Mouse (Mus musculus): Measurements from ENCODE around the gene Cabp4. TPM values are rescaled to one million over a fixed set of nuclear protein-coding genes. Genes with fewer than 3 reads are reported as not detected.
A peak's percentile ranks its signal among the peaks of the same experiment; 100 is the strongest.

The Cabp4 gene
- polyA plus RNA-seq, 1 experiment from 2014 or later, result 0.12 TPM

DNA sequence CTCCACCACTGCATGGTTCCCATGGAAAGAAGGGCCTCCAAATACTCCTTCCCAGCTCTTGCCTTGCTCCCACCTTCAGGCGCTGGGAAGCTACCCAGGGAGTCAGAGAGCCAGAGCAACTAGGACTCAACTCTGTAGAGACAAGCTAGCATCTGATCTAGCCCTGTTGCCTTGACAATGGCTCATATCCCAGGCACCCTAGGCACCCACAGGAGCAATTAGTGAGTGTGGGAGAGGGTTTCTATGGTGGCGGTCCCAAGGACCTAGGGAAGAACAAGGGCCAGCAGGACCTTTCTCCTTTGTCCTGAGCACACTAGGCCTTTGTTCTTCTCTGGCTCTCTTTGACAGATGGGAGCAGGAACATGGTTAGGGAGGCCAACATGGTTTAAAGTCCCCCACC lies 39.9 kb upstream of the Cabp4 start:
- H3K4me2 ChIP-seq (ENCODE audit: low read depth, low read length), result no peak overlapping the region
- no peaks in the 10 kb centered on the region for H3K9me3 ChIP-seq (replicated peaks; ENCODE audit: control insufficient read depth, low read length)
- H3K9ac ChIP-seq (ENCODE audit: low read length), result no peak overlapping the region
- no peak overlapping the region for H3K4me3 ChIP-seq (replicated peaks; ENCODE audit: low read length)
- H3K27me3 ChIP-seq (ENCODE audit: control insufficient read depth, insufficient read depth, low read length), result no peaks in the 10 kb centered on the region
- 81% methylated on average over 2 of the region's 2 CpGs for WGBS
- H3K27ac ChIP-seq (ENCODE audit: low read length), result no peak overlapping the region
- no peaks in the 10 kb centered on the region for H3K36me3 ChIP-seq (ENCODE audit: control insufficient read depth, insufficient read depth, low read length)
- H3K4me1 ChIP-seq (ENCODE audit: control insufficient read depth, insufficient read depth, low read length), result peaks cover 8% of the 10 kb centered on the region
- ATAC-seq (ENCODE audit: insufficient read depth, low FRiP score), result no peak

DNA sequence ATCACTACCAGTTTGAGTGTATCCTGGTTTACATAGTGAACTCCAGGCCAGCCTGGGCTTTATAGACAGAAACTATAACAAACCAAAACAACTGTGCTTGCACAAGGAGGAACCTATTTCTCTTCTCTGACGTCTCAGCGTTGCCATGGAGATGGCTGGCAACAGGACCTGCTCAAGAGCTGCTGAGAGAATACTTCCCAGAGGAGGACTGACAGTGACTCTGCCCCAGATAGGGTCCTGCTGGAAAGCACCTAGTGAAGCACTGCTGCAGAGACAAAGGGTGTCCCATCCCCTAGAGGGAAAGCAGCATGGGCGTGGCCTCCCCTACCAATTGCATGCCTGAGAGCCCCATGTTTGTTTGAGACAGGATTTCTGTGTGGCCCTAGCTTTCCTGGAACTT lies 38.1 kb upstream of the Cabp4 start:
- Histone ChIP-seq H3K9ac (ENCODE audit: low read length) (no peak overlapping the region), H3K4me2 (ENCODE audit: low read depth, low read length) (no peak overlapping the region)
- WGBS, result 31% methylated on average over 3 of the region's 3 CpGs

DNA sequence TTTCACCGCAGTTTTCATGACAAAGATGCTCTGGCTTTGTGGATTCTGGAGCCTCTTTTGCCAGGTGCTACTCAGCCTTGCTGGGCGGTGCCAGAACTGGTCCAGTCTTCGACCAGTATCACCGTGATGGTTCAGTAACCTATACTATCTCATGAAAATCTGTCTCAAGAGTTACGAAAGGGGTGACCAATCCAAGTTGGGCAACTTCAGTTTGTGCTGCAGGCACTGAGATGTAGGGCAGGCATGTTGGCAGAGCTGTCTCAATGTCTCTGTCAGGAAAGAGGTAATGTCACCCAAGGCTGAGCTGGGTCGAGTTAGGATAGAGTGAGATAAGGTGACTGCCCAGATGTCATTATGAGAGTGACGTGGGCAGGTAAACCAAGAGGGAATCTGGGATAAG lies 36.6 kb upstream of the Cabp4 start:
- H3K27me3 ChIP-seq (ENCODE audit: control insufficient read depth, insufficient read depth, low read length), result no peaks in the 10 kb centered on the region

More for the DNA sequence above, 38.1 kb upstream of the Cabp4 start:
- Histone ChIP-seq H3K4me3 (replicated peaks; ENCODE audit: low read length) (no peak overlapping the region), H3K27me3 (ENCODE audit: control insufficient read depth, insufficient read depth, low read length) (no peaks in the 10 kb centered on the region), H3K4me1 (ENCODE audit: control insufficient read depth, insufficient read depth, low read length) (peaks cover 8% of the 10 kb centered on the region), H3K9me3 (replicated peaks; ENCODE audit: control insufficient read depth, low read length) (no peaks in the 10 kb centered on the region), H3K36me3 (ENCODE audit: control insufficient read depth, insufficient read depth, low read length) (no peaks in the 10 kb centered on the region), H3K27ac (ENCODE audit: low read length) (no peak overlapping the region)
- peak; percentile 64; the same call in 1 of the 2 replicates for ATAC-seq (ENCODE audit: insufficient read depth, low FRiP score)

DNA sequence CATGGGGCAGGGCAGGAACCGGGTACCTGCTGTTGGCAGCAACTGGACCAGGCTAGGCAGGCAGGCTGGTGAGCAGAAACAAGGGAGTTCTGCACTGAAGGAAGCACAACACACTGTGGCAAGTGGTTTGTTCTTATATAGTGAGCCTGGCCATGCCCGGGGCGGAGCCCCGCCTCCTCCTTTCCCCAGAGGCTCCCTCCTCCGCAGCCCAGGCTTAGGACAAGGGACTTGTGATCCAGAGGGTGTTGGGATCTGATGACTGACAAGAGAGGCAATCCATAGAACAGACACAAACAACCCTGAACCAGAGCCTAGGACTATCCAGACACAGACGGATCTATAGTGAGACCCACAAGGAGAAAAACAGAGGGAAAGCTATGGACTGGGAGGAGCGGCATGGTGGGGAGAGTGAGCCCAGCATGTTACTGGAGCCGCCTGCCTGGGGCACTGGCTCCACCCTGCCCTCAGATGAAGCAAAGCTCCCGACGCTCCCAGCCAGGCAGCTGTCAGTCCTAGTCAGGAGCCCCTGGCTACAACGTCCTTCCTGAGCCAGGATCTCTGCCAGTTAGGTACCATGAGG lies 31.6 kb upstream of the Cabp4 start, which contains the start of gene Carns1:
Gene Carns1 (minus strand): TSS at position 112 of the 580 bp plus-strand sequence.
- Histone ChIP-seq H3K27me3 (ENCODE audit: control insufficient read depth, insufficient read depth, low read length) (no peaks in the 10 kb centered on the region), H3K9ac (ENCODE audit: low read length) (peak within 1 kb of the TSS; percentile 70), H3K36me3 (ENCODE audit: control insufficient read depth, insufficient read depth, low read length) (no peaks in the 10 kb centered on the region), H3K4me2 (ENCODE audit: low read depth, low read length) (peak within 1 kb of the TSS; percentile 52), H3K9me3 (replicated peaks; ENCODE audit: control insufficient read depth, low read length) (no peaks in the 10 kb centered on the region), H3K27ac (ENCODE audit: low read length) (no peak within 1 kb of the TSS), H3K4me3 (replicated peaks; ENCODE audit: low read length) (peak within 1 kb of the TSS; percentile 18; the same call in 1 of the 2 replicates), H3K4me1 (ENCODE audit: control insufficient read depth, insufficient read depth, low read length) (peaks cover 13% of the 10 kb centered on the region)
- WGBS, result 9% methylated on average over 11 of the region's 11 CpGs
- ATAC-seq (ENCODE audit: insufficient read depth, low FRiP score), result peak; percentile 59; the same call in 1 of the 2 replicates

More for the DNA sequence above, 36.6 kb upstream of the Cabp4 start:
- Histone ChIP-seq H3K27ac (ENCODE audit: low read length) (no peak overlapping the region), H3K36me3 (ENCODE audit: control insufficient read depth, insufficient read depth, low read length) (no peaks in the 10 kb centered on the region), H3K4me2 (ENCODE audit: low read depth, low read length) (no peak overlapping the region), H3K9ac (ENCODE audit: low read length) (no peak overlapping the region), H3K4me1 (ENCODE audit: control insufficient read depth, insufficient read depth, low read length) (peaks cover 12% of the 10 kb centered on the region), H3K4me3 (replicated peaks; ENCODE audit: low read length) (no peak overlapping the region), H3K9me3 (replicated peaks; ENCODE audit: control insufficient read depth, low read length) (no peaks in the 10 kb centered on the region)
- ATAC-seq (ENCODE audit: insufficient read depth, low FRiP score), result no peak
- 86% methylated on average over 7 of the region's 7 CpGs for WGBS

DNA sequence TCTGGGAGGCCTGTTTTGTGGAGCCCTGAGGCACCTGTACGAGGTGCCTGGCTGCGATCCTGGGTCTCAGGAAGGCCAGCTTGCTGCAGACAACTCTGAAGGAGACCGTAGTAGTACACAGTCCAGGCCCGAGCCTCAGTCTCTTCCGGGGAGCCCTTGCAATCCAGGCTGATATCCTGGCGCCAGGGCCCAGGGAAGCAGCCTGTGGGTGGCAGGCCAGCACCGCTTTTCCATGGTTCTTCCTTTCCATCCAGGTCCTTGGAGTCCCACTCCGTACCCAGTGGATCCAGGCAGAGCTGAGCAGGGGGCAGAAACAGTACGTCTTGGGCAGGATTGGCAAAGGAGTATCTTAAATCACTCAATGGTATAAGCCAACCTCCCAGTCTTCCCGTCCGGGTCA lies 29.1 kb upstream of the Cabp4 start:
- no peak overlapping the region for H3K4me2 ChIP-seq (ENCODE audit: low read depth, low read length)
- H3K27me3 ChIP-seq (ENCODE audit: control insufficient read depth, insufficient read depth, low read length), result no peaks in the 10 kb centered on the region
- WGBS, result 67% methylated on average over 11 of the region's 11 CpGs
- H3K4me1 ChIP-seq (ENCODE audit: control insufficient read depth, insufficient read depth, low read length), result peaks cover 19% of the 10 kb centered on the region
- no peak overlapping the region for H3K27ac ChIP-seq (ENCODE audit: low read length)
- H3K9ac ChIP-seq (ENCODE audit: low read length), result no peak overlapping the region
- H3K9me3 ChIP-seq (replicated peaks; ENCODE audit: control insufficient read depth, low read length), result no peaks in the 10 kb centered on the region
- H3K36me3 ChIP-seq (ENCODE audit: control insufficient read depth, insufficient read depth, low read length), result no peaks in the 10 kb centered on the region
- no peak for ATAC-seq (ENCODE audit: insufficient read depth, low FRiP score)
- no peak overlapping the region for H3K4me3 ChIP-seq (replicated peaks; ENCODE audit: low read length)

DNA sequence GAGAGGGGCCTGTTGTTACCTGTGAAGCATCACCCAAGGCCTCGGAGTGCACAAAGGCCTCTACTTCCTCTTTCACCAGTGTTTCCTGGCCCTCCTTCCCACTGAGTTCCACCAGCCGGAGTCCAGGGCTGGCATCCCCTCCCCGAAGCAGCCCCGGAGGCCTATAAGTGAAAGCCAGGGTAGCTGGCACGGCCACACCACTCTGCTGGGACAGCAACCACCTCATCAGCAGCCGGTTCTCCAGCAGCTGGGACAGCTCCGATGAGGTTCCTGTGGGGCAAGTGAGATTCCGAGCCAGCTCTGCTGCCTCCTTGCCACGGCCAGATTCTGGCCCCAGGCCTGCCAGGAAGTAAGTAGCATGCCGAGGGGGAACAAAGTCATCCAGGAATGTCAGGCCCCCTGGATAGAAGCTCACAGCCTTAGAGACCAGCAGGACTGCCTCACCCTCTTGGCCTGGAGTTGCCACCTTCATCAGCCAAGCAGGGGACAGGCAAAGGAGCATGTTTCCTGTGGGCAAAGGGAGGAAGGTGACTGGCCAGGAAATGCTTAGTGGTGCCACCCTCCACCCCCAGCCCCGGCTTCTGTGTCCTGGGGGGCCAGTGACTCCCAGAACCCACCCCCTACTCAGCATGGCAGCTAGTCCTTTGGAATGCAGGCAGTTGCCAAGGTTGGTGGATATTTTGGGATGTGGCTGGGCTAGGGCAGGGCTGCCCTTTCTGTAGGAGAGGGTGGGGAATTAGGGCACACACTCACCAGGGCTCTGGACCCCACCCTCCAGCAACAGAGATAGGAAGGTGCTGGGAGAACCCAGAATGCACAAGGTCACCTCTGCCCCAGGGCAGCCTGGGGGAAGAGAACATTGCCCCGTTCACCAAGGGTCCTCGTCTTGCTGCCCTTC lies 27.8 kb upstream of the Cabp4 start:
- peaks cover 19% of the 10 kb centered on the region for H3K4me1 ChIP-seq (ENCODE audit: control insufficient read depth, insufficient read depth, low read length)
- no peaks in the 10 kb centered on the region for H3K36me3 ChIP-seq (ENCODE audit: control insufficient read depth, insufficient read depth, low read length)
- H3K27ac ChIP-seq (ENCODE audit: low read length), result no peak overlapping the region
- H3K9me3 ChIP-seq (replicated peaks; ENCODE audit: control insufficient read depth, low read length), result no peaks in the 10 kb centered on the region
- no peak overlapping the region for H3K4me2 ChIP-seq (ENCODE audit: low read depth, low read length)
- H3K27me3 ChIP-seq (ENCODE audit: control insufficient read depth, insufficient read depth, low read length), result no peaks in the 10 kb centered on the region
- H3K9ac ChIP-seq (ENCODE audit: low read length), result peak overlapping the region; percentile 3; the same call in 1 of the 2 replicates
- no peak for ATAC-seq (ENCODE audit: insufficient read depth, low FRiP score)
- no peak overlapping the region for H3K4me3 ChIP-seq (replicated peaks; ENCODE audit: low read length)
- 64% methylated on average over 13 of the region's 13 CpGs for WGBS

DNA sequence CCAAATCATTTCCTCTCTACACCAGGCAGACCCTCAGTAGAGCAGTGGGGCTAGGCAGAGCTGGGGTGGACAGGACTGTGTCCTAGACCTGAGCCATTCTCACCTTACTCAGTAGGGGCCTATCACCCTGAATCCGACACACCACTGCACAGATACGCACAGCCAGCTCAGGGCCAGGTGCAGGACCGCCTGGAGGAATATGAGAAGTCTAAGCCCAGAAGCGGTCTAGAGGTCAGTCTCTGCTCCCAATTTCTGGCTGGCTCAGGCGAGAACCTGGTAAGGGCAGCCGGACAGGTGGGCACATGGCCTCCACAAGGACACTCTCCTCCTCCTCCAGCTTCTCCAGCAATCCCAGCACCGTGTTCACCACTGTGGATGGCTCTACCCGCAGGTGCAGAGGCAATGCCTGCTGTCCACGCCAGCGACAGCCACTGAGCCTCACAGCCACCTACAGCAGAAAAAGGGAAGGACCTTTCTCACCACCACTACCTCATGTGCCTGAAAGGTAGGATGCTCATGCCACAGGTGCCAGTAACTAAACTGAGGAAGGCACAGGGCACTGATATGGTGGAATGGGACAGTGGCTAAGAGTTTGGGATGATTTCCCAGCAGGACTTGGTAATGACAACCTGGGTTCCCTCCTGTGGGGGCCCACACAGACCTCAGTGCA lies 27.0 kb upstream of the Cabp4 start:
- no peak overlapping the region for H3K4me2 ChIP-seq (ENCODE audit: low read depth, low read length)
- no peaks in the 10 kb centered on the region for H3K36me3 ChIP-seq (ENCODE audit: control insufficient read depth, insufficient read depth, low read length)
- 86% methylated on average over 10 of the region's 10 CpGs for WGBS
- no peak for ATAC-seq (ENCODE audit: insufficient read depth, low FRiP score)
- H3K27ac ChIP-seq (ENCODE audit: low read length), result no peak overlapping the region
- H3K4me1 ChIP-seq (ENCODE audit: control insufficient read depth, insufficient read depth, low read length), result peaks cover 19% of the 10 kb centered on the region
- no peaks in the 10 kb centered on the region for H3K27me3 ChIP-seq (ENCODE audit: control insufficient read depth, insufficient read depth, low read length)
- H3K9me3 ChIP-seq (replicated peaks; ENCODE audit: control insufficient read depth, low read length), result no peaks in the 10 kb centered on the region
- H3K4me3 ChIP-seq (replicated peaks; ENCODE audit: low read length), result no peak overlapping the region
- no peak overlapping the region for H3K9ac ChIP-seq (ENCODE audit: low read length)

DNA sequence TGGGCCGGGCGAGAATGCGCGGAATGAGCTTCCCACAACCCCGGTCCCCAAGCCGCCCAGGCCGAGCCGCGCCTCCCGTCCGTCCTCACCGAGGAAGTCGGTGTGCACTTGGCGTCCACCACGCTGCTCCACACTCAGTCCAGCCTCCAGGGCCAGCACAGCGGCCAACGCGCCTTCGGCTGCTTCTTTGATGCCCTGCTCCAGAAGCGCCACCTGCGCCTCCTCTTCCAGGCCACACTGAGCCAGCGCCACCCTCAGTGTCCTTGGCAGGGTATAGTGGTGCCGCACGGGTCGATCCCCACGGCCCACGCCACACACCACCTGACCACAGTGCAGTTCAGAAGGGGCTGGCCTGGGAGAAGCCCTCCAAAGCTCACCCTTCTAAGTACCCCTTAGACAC lies 26.0 kb upstream of the Cabp4 start:
- Histone ChIP-seq H3K4me1 (ENCODE audit: control insufficient read depth, insufficient read depth, low read length) (peaks cover 12% of the 10 kb centered on the region; the same call in 1 of the 2 replicates), H3K9me3 (replicated peaks; ENCODE audit: control insufficient read depth, low read length) (no peaks in the 10 kb centered on the region), H3K4me3 (replicated peaks; ENCODE audit: low read length) (peak overlapping the region; percentile 53), H3K27me3 (ENCODE audit: control insufficient read depth, insufficient read depth, low read length) (no peaks in the 10 kb centered on the region), H3K4me2 (ENCODE audit: low read depth, low read length) (peak overlapping the region; percentile 97), H3K36me3 (ENCODE audit: control insufficient read depth, insufficient read depth, low read length) (no peaks in the 10 kb centered on the region), H3K27ac (ENCODE audit: low read length) (peak overlapping the region; percentile 93), H3K9ac (ENCODE audit: low read length) (peak overlapping the region; percentile 90)
- ATAC-seq (ENCODE audit: insufficient read depth, low FRiP score), result no peak; the same call in 1 of the 2 replicates
- 6% methylated on average over 27 of the region's 27 CpGs for whole genome bisulfite sequencing

Data from stomach, embryonic 16.5 days (tissue).